20 mouse cellular contexts compared by ENCODE assay signal in genomic region chr16:30735360-30735759, GRCm38 (mm10).
DNase-seq lines count a peak whose midpoint lies in the region; ATAC-seq lines count a peak whose summit lies in the region.
"Had no signal": no experiment of that assay in that cellular context is flagged by ENCODE, and none has a peak within 500 bp of the region (broad histone marks: within the 10 kb centered on the region; RNA-seq: fewer than 3 reads in every experiment).

No protein-coding gene starts in this region.

- H3K27ac ChIP-seq in heart, embryonic 10.5 days, result peak overlapping the region; percentile 90; the same call in 1 of the 2 replicates
- H3K27ac ChIP-seq in brown adipose tissue, adult 24 weeks (replicated peaks; ENCODE audit: low read depth, low read length), result peak overlapping the region; percentile 67; the same call in 1 of the 2 replicates
- no peak overlapping the region for H3K27ac ChIP-seq in hindbrain, embryonic 16.5 days (ENCODE audit: low read depth, low read length)
- H3K27ac ChIP-seq: hindbrain, postnatal 0 days had no signal

- H3K36me3 ChIP-seq in heart, embryonic 10.5 days, result no peaks in the 10 kb centered on the region
- no peaks in the 10 kb centered on the region for H3K36me3 ChIP-seq in hindbrain, embryonic 16.5 days (ENCODE audit: control insufficient read depth, insufficient read depth, low read length)
- H3K36me3 ChIP-seq: G1E; limb, embryonic 10.5 days had no signal

- intact Hi-C loops in heart, postnatal 25 days (cut with DNase I), result loop anchor here (5.0 to 10.0 kb wide), 4 partner anchors 37 to 339 kb away; no protein-coding TSS in a partner anchor

- no peak overlapping the region for H3K4me3 ChIP-seq in heart, embryonic 10.5 days
- no peak overlapping the region for H3K4me3 ChIP-seq in brown adipose tissue, adult 24 weeks (ENCODE audit: insufficient read depth, low read depth, low read length)
- H3K4me3 ChIP-seq in hindbrain, embryonic 16.5 days (ENCODE audit: low read length), result no peak overlapping the region
- H3K4me3 ChIP-seq: limb, embryonic 10.5 days; myocyte had no signal

- H3K4me2 ChIP-seq in hindbrain, embryonic 16.5 days (ENCODE audit: low read length), result no peak overlapping the region

- peaks cover 70% of the 10 kb centered on the region for H3K4me1 ChIP-seq in heart, embryonic 10.5 days
- peaks cover 25% of the 10 kb centered on the region for H3K4me1 ChIP-seq in brown adipose tissue, adult 24 weeks (ENCODE audit: control insufficient read depth, insufficient read depth, insufficient read length, low read length)
- H3K4me1 ChIP-seq in hindbrain, embryonic 16.5 days (ENCODE audit: control insufficient read depth, insufficient read depth, low read depth, low read length), result peaks cover 7% of the 10 kb centered on the region; the same call in 1 of the 2 replicates

- 42% methylated on average over 3 of the region's 3 CpGs for WGBS in heart, embryonic 10.5 days
- WGBS in hindbrain, embryonic 16.5 days, result 54% methylated on average over 3 of the region's 3 CpGs

- no peak for ATAC-seq in hindbrain, embryonic 16.5 days
- ATAC-seq: activated CD4-positive, CD25-positive, alpha-beta regulatory T cell, adult 4 months; forebrain, embryonic 14.5 days; intestine, postnatal 0 days; liver, postnatal 0 days had no signal

- H3K9ac ChIP-seq in hindbrain, embryonic 16.5 days (ENCODE audit: low read depth, low read length), result no peak overlapping the region
- H3K9ac ChIP-seq: liver, postnatal 0 days had no signal

- H3K27me3 ChIP-seq in heart, embryonic 10.5 days (ENCODE audit: insufficient read depth, poor library complexity, severe bottlenecking), result no peaks in the 10 kb centered on the region
- H3K27me3 ChIP-seq in hindbrain, embryonic 16.5 days (replicated peaks; ENCODE audit: control insufficient read depth, insufficient read depth, low read length), result no peaks in the 10 kb centered on the region

- no peak for DNase-seq in heart, embryonic 10.5 days (ENCODE audit: low spot score)
- DNase-seq in heart, postnatal 25 days (ENCODE audit: low spot score), result no peak
- DNase-seq in kidney, adult 9 months, result peak; percentile 41
- no peak for DNase-seq in kidney, adult 18-20 months
- peak; percentile 41 for DNase-seq in Muller cell, postnatal 12 days (ENCODE audit: inconsistent ontology term)
- no peak for DNase-seq in MN1 (ENCODE audit: low spot score)
- DNase-seq: adrenal gland, postnatal 14 days; cerebellum, adult 18-20 months; gastrocnemius, postnatal 36 days; liver, postnatal 0 days; right cerebral cortex, postnatal 25 days had no signal

- no peaks in the 10 kb centered on the region for H3K9me3 ChIP-seq in heart, embryonic 10.5 days
- no peaks in the 10 kb centered on the region for H3K9me3 ChIP-seq in hindbrain, embryonic 16.5 days (ENCODE audit: control insufficient read depth, low read length)
- H3K9me3 ChIP-seq: G1E; limb, embryonic 10.5 days had no signal

Comparison
In these comparisons a context has a peak if more than half of its experiments do, and no peak if none do; other contexts are left out.
1. DNase-seq: peak in kidney, adult 9 months (single experiment) and Muller cell, postnatal 12 days (single experiment); none in heart, embryonic 10.5 days (single experiment), heart, postnatal 25 days (single experiment), kidney, adult 18-20 months (single experiment) and MN1 (single experiment).